Mouse (Mus musculus) pancreas, adult 10 weeks (tissue): Measurements from ENCODE around the gene Ptprs. TPM values are rescaled to one million over a fixed set of nuclear protein-coding genes. Genes with fewer than 3 reads are reported as not detected.

Experiments
- polyA plus RNA-seq: library from polyadenylated mRNA; stranded (reverse); fragments of 350-450 nt; fragmentation: Illumina TruSeq; extraction: RNeasy Lipid Tissue Mini Kit (QIAGEN cat#74804); gene quantifications from one replicate; pipeline ENCODE4 v1.2.3, GENCODE M21; 2015; ENCODE audit warnings: low read depth, low replicate concordance; ENCODE audit not compliant: insufficient read depth

Ptprs gene
- polyA plus RNA-seq, result 11.7 TPM

DNA sequence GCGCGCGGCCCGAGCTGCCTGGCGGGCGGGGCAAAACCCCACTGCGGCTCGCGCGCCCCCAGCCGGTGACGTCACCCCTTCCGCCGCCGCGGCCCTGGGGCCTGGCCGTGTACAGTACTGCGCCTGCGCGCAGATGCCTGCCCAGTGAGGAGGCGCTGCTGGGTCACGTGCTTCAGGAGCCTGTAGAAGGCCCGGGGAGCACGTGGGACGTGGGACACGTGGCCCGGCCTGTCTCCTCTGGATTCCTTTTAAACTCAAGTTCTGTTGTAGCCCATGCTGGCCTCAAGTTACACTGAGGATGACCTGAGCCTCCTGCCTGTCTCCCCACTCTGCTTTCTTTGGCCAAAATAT is at the start of gene Ptprs:
Gene Ptprs, minus strand, starts transcription at position 82 of the 351 bp plus-strand sequence.

DNA sequence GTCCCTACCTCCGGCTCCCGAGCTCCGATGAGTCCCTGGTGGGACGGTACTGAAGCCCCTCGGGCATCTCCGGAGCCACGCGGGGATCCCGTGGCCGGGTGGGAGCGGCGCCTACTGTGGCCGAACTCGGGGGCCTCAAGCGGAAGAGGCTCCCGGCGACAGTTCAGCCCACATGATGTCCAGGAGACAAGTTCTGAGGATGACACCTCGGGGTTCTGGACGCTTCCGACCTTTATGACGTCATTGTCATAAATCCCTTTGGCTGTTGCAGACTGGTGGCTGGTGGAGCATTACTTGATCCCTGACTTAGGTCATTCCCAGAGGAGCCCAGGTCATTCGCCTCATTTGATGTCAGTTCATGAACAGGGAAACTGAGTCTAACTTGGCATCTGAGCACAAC is 36.0 kb upstream of the Ptprs start, which contains the start of gene Znrf4:
Gene Znrf4, minus strand, starts transcription at position 122 of the 400 bp plus-strand sequence.

Other genes starting within 250 kb of the Ptprs start
- 6.3 TPM for gene Fem1a, start 219.7 kb downstream of the Ptprs start, polyA plus RNA-seq
- gene Ticam1, start 199.7 kb downstream of the Ptprs start, polyA plus RNA-seq, result 3.3 TPM
- gene Plin3, start 183.6 kb downstream of the Ptprs start, polyA plus RNA-seq, result 7.7 TPM
- gene Arrdc5, start 176.2 kb downstream of the Ptprs start, polyA plus RNA-seq, result not detected
- 0.39 TPM for gene Uhrf1, start 173.2 kb downstream of the Ptprs start, polyA plus RNA-seq
- gene Kdm4b, start 150.4 kb downstream of the Ptprs start, polyA plus RNA-seq, result 7.8 TPM
- not detected for gene Znrf4, start 35.9 kb upstream of the Ptprs start, polyA plus RNA-seq
- 1.6 TPM for gene Gm20219, start 77.9 kb upstream of the Ptprs start, polyA plus RNA-seq
- 77.0 TPM for gene Safb2, start 108.1 kb upstream of the Ptprs start, polyA plus RNA-seq
- gene Safb, start 108.3 kb upstream of the Ptprs start, polyA plus RNA-seq, result 55.8 TPM
- 41.6 TPM for gene 2410015M20Rik, start 133.3 kb upstream of the Ptprs start, polyA plus RNA-seq
- gene Rpl36, start 136.9 kb upstream of the Ptprs start, polyA plus RNA-seq, result 608 TPM
- 10.3 TPM for gene Lonp1, start 150.4 kb upstream of the Ptprs start, polyA plus RNA-seq
- 1.2 TPM for gene Catsperd, start 151.7 kb upstream of the Ptprs start, polyA plus RNA-seq
- gene Ranbp3, start 196.8 kb upstream of the Ptprs start, polyA plus RNA-seq, result 21.7 TPM
- 59.4 TPM for gene Ndufa11, start 241.3 kb upstream of the Ptprs start, polyA plus RNA-seq
- 9.3 TPM for gene Vmac, start 241.5 kb upstream of the Ptprs start, polyA plus RNA-seq